In the genomic region with DNA sequence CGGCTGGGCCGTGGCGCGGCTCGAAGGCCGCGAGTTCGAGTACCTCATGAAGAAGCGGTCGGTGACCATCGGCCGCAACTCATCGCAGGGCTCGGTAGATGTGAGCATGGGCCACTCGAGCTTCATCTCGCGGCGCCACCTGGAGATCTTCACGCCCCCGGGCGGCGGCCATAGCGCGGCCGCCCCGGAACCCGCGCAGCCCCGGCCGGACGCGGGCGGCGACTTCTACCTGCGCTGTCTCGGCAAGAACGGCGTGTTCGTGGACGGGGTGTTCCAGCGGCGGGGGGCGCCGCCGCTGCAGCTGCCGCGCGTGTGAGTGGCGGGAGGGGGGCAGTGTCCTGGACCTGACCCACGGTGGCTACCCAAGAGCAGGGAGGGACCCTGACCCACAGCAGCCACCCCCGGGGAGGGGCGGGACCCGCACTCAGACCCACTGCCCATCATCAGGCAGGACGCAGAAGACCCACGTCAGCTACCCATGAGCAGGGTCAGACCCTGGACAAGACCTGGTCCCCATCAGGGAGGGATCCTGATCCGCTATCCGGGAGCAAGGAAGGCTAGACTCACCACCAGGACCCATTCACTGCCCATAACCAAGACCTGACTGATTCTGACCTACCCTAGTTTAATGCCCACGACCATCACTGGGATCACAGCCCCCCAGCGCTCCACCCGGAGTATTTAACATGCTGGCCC, we compare ENCODE assay signal across 8 mouse cellular contexts. TPM values are rescaled to one million over a fixed set of nuclear protein-coding genes. Genes with fewer than 3 reads are reported as not detected.
DNase-seq lines count a peak whose midpoint lies in the region; ATAC-seq and TF ChIP-seq lines count a peak whose summit lies in the region.

No protein-coding gene starts in this region.

- H3K27me3 ChIP-seq in heart, embryonic 16.5 days (ENCODE audit: control insufficient read depth, insufficient read depth, low read length) = no peaks in the 10 kb centered on the region

- no peak for TF ChIP-seq CTCF in embryonic fibroblast, embryonic 13.5 days (IDR thresholded peaks at IDR 0.05; ENCODE audit: borderline replicate concordance, insufficient read depth, low read length)

- peak overlapping the region; percentile 76 for H3K4me2 ChIP-seq in heart, embryonic 16.5 days (ENCODE audit: low read depth, low read length)

- no peaks in the 10 kb centered on the region for H3K4me1 ChIP-seq in embryonic fibroblast, embryonic 13.5 days (ENCODE audit: control insufficient read depth, insufficient read depth, low read length)
- H3K4me1 ChIP-seq in heart, embryonic 16.5 days (ENCODE audit: control insufficient read depth, insufficient read depth, low read length) = peaks cover 16% of the 10 kb centered on the region

- peaks cover 5% of the 10 kb centered on the region; the same call in 1 of the 2 replicates for H3K36me3 ChIP-seq in heart, embryonic 16.5 days (ENCODE audit: control insufficient read depth, insufficient read depth)

- H3K4me3 ChIP-seq in embryonic fibroblast, embryonic 13.5 days (ENCODE audit: insufficient read depth, low read length) = peak overlapping the region; percentile 95
- peak overlapping the region; percentile 82 for H3K4me3 ChIP-seq in heart, embryonic 16.5 days (ENCODE audit: low read length)

- peak; percentile 21 for ATAC-seq in heart, embryonic 16.5 days (replicated peaks; ENCODE audit: extremely low read depth, insufficient read depth, low FRiP score)

- TF ChIP-seq POLR2A in embryonic fibroblast, embryonic 13.5 days (IDR thresholded peaks at IDR 0.05; ENCODE audit: low read depth, low read length) = no peak

- under 1% methylated on average over 59 of the region's 60 CpGs for WGBS in heart, embryonic 16.5 days

- no peak overlapping the region for H3K27ac ChIP-seq in embryonic fibroblast, embryonic 13.5 days (ENCODE audit: insufficient read depth, low read length)
- peak overlapping the region; percentile 74 for H3K27ac ChIP-seq in heart, embryonic 16.5 days (ENCODE audit: low read length)

- peak overlapping the region; percentile 91 for H3K9ac ChIP-seq in heart, embryonic 16.5 days (ENCODE audit: low read length)

- H3K9me3 ChIP-seq in heart, embryonic 16.5 days (replicated peaks; ENCODE audit: control insufficient read depth, low read length) = no peaks in the 10 kb centered on the region

- peak; percentile 58 for DNase-seq in CD4-positive, CD25-positive, alpha-beta regulatory T cell, adult 2 months (ENCODE audit: low read depth, low spot score)
- DNase-seq in adrenal gland, postnatal 36 days = peak; percentile 24 to 40
- DNase-seq in left cerebral cortex, adult 11 months (ENCODE audit: low spot score) = peak; percentile 35
- peak; percentile 11 for DNase-seq in lung, postnatal 36 days
- DNase-seq in retina, postnatal 1 day = peak; percentile 45
- peak; percentile 39 for DNase-seq in urinary bladder, adult 2 months (ENCODE audit: low spot score)

RNA-seq across cellular contexts. Expression of a gene that starts 0.6 kb away (rescaled TPM):
- 10 to 100 TPM; 35.0 to 45.5 TPM for total RNA-seq in adrenal gland, postnatal 36 days (2021)
- polyA plus RNA-seq in embryonic fibroblast, embryonic 13.5 days (2011; ENCODE audit: insufficient read length, low read depth, missing spikeins) = 49.4 and 55.8 TPM in 2 replicates
- 4.6 and 6.4 TPM in 2 replicates for polyA plus RNA-seq in heart, embryonic 16.5 days (2015; fragmentation: Nextera tagmentation; extraction: Ambion mirVana)
- polyA plus RNA-seq in urinary bladder, adult 2 months (2012; rRNA removed) = 15.9 and 18.8 TPM in 2 replicates

RNA-seq across cellular contexts. Expression of a gene that starts 23.3 kb away (rescaled TPM):
- 10 to 100 TPM; 18.7 to 27.3 TPM for total RNA-seq in adrenal gland, postnatal 36 days (2021)
- 22.4 and 22.5 TPM in 2 replicates for polyA plus RNA-seq in embryonic fibroblast, embryonic 13.5 days (2011; ENCODE audit: insufficient read length, low read depth, missing spikeins)
- polyA plus RNA-seq in heart, embryonic 16.5 days (2015; fragmentation: Nextera tagmentation; extraction: Ambion mirVana) = 64.9 and 68.4 TPM in 2 replicates
- 19.3 and 23.2 TPM in 2 replicates for polyA plus RNA-seq in urinary bladder, adult 2 months (2012; rRNA removed)

RNA-seq across cellular contexts. Expression of a gene that starts 31.2 kb away (rescaled TPM):
- 10 to 100 TPM; 20.6 to 21.0 TPM for total RNA-seq in adrenal gland, postnatal 36 days (2021)
- polyA plus RNA-seq in embryonic fibroblast, embryonic 13.5 days (2011; ENCODE audit: insufficient read length, low read depth, missing spikeins) = 30.5 and 33.9 TPM in 2 replicates
- 24.5 and 27.1 TPM in 2 replicates for polyA plus RNA-seq in heart, embryonic 16.5 days (2015; fragmentation: Nextera tagmentation; extraction: Ambion mirVana)
- polyA plus RNA-seq in urinary bladder, adult 2 months (2012; rRNA removed) = 43.4 and 56.3 TPM in 2 replicates

RNA-seq across cellular contexts. Expression of a gene that starts 55.8 kb away (rescaled TPM):
- total RNA-seq in adrenal gland, postnatal 36 days (2021) = 10 to 100 TPM; 22.6 to 30.5 TPM
- polyA plus RNA-seq in embryonic fibroblast, embryonic 13.5 days (2011; ENCODE audit: insufficient read length, low read depth, missing spikeins) = 3.6 and 4.5 TPM in 2 replicates
- 28.2 and 32.7 TPM in 2 replicates for polyA plus RNA-seq in heart, embryonic 16.5 days (2015; fragmentation: Nextera tagmentation; extraction: Ambion mirVana)
- 7.4 and 9.9 TPM in 2 replicates for polyA plus RNA-seq in urinary bladder, adult 2 months (2012; rRNA removed)

RNA-seq across cellular contexts. Expression of a gene that starts 56.1 kb away (rescaled TPM):
- 10 to 100 TPM in 1 of 2 experiments, 1 to 10 TPM in 1; 9.1 to 11.5 TPM for total RNA-seq in adrenal gland, postnatal 36 days (2021)
- 4.9 and 8.3 TPM in 2 replicates for polyA plus RNA-seq in embryonic fibroblast, embryonic 13.5 days (2011; ENCODE audit: insufficient read length, low read depth, missing spikeins)
- polyA plus RNA-seq in heart, embryonic 16.5 days (2015; fragmentation: Nextera tagmentation; extraction: Ambion mirVana) = 9.1 and 9.3 TPM in 2 replicates
- polyA plus RNA-seq in urinary bladder, adult 2 months (2012; rRNA removed) = 18.6 and 27.6 TPM in 2 replicates
